Mouse (Mus musculus) macrophage (primary cell): ENCODE measurements around the gene Tomt. TPM values are rescaled to one million over a fixed set of nuclear protein-coding genes. Genes with fewer than 3 reads are reported as not detected.
"Not testable (repeated sequence)": the region's sequence is repeated elsewhere in the genome, so short reads cannot be mapped to it uniquely, and the experiment has no call there.

Source experiments
- H3K27ac ChIP-seq: fragments of 350-480 bp; formaldehyde crosslinking; 2 replicates; pipeline ENCODE4 v1.9.0; 2021
- H3K36me3 ChIP-seq: fragments of 350-480 bp; formaldehyde crosslinking; 2 replicates; pipeline ENCODE4 v1.9.0; 2021; ENCODE audit errors: inconsistent target
- H3K4me3 ChIP-seq: fragments of 350-480 bp; formaldehyde crosslinking; 2 replicates; pipeline ENCODE4 v1.9.0; 2021; ENCODE audit errors: inconsistent target
- H3K79me2 ChIP-seq: fragments of 350-480 bp; formaldehyde crosslinking; 2 replicates; pipeline ENCODE4 v1.9.0; 2021; ENCODE audit errors: inconsistent target
- WGBS: methylation state at CpG from one replicate; pipeline ENCODE4 v1.1.7; 2026; ENCODE audit warnings: inconsistent platforms; ENCODE audit not compliant: missing documents; 5-methylcytosine and 5-hydroxymethylcytosine counted together
- polyA plus RNA-seq: library from polyadenylated mRNA; stranded (reverse); fragments of 250-400 nt; gene quantifications from 3 replicates; pipeline ENCODE4 v1.2.4, GENCODE M21; 2018; ENCODE audit warnings: inconsistent platforms
- total RNA-seq, 78 experiments: library from RNA; depleted of rRNA; stranded (reverse); fragments of 250-400 nt; gene quantifications; 1 replicate in 9 of 78; 2 replicates in 24 of 78; 3 replicates in 43 of 78; 4 replicates in 2 of 78; pipeline ENCODE4 v1.2.4; 2018; ENCODE audit warnings: inconsistent platforms in 56 of 78

Tomt gene
- total RNA-seq (2018; cell fraction: chromatin; rRNA removed), result 1 to 10 TPM in 1 of 26 experiments, under 1 TPM in 24, not detected in 1; 0.23 to 1.0 (median 0.60) TPM
- total RNA-seq (2018; cell fraction: cytosol; rRNA removed), result under 1 TPM in 25 of 26 experiments, not detected in 1; 0.04 to 0.41 (median 0.15) TPM
- 1 to 10 TPM in 1 of 26 experiments, under 1 TPM in 24, not detected in 1; 0.22 to 1.1 (median 0.56) TPM for total RNA-seq (2018; cell fraction: nucleus; rRNA removed)
- 0.09 to 0.23 TPM (median 0.21 TPM) in 3 replicates for polyA plus RNA-seq

DNA sequence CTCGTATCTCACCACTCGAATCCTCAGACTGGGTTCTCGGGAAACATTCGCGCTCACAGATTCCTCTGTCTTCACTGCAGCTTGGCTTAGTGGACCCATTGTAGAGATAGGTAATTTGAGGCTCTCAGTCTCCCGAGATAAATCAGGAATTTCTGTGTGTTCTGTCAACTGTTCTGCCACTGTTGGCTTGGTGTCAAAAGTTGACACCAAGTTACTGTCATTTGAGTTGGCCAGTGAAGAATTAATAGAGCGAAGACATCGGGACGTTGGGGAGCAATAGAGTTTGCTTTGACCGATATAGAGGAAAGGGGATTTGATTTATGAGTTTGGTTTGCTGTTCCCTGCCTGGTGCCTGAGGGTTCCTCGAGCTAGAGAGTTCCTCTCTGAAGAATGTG is at the start of gene Tomt:
Gene Tomt (minus strand): TSS at position 73 of the 395 bp plus-strand sequence.
- Histone ChIP-seq H3K79me2 (peaks cover 53% of the 10 kb centered on the region), H3K27ac (peak within 1 kb of the TSS; percentile 99), H3K4me3 (peak within 1 kb of the TSS; percentile 81), H3K36me3 (peaks cover 15% of the 10 kb centered on the region)
- WGBS, result 0% methylated on average over 11 of the region's 11 CpGs

DNA sequence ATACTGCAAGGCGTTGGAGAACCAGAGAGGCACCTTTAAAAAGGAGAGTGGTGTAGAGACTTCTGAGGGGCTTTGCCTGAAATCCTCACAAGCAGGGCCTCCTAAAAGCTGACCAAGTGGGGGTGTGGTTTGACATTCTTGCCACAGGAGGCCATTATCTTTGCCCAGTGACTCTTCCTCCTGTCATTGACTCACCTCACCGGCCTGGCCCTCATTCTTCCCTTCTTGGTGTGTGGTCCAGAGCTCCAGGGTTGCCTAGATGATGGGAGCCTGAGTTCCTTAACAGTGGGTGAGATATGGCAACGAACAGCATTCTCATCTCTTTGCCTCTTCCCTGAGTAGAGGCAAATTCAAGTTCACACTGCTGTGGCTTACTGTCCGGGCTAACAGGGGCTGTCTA is 49.7 kb upstream of the Tomt start:
- H3K79me2 ChIP-seq, result peaks cover 97% of the 10 kb centered on the region
- 77% methylated on average over 4 of the region's 4 CpGs for WGBS
- no peaks in the 10 kb centered on the region for H3K36me3 ChIP-seq
- H3K4me3 ChIP-seq, result no peak overlapping the region
- H3K27ac ChIP-seq, result no peak overlapping the region

DNA sequence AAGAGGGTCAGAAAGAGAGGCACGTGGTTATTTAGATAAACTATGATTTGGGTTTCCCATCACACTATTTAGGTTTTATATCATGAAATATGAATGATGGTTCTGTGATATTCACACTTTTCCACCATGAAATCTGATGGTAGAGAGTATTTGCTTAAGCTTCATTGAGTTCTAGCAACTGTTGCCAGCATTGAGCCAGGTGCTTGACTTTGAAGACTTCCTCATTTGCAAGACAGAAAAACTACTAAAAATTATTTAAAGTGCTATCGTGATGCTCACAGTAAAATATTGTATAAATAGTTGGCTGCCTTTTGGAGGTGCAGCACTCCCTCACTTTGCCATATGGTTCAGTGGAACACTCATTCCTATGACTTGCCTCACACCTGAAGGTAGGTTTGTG is 49.1 kb upstream of the Tomt start:
- Histone ChIP-seq H3K79me2 (peaks cover 97% of the 10 kb centered on the region), H3K4me3 (no peak overlapping the region), H3K27ac (no peak overlapping the region), H3K36me3 (no peaks in the 10 kb centered on the region)
- 63% methylated on average over 2 of the region's 2 CpGs for WGBS

DNA sequence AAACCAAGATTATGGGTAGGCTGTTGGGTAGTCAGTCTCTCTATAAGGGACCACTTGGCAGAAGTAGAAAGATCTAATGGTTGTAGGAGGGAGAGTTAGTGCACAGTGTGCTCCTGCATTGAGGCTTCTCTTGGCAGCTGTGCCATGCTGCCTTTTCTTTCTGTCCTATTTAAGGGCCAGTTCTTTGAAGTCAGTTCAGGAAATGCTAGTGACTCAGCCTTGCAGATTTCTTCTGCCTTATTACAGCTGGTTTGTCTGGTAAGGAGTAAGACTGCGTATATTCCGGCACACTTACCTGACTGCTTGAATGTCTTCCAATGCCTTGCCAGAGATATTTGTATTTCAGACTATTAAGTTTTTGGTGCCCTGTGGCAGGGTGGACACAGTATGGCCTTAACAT is 48.0 kb upstream of the Tomt start:
- 69% methylated on average over 2 of the region's 2 CpGs for WGBS
- H3K27ac ChIP-seq, result no peak overlapping the region
- H3K36me3 ChIP-seq, result no peaks in the 10 kb centered on the region
- H3K79me2 ChIP-seq, result peaks cover 97% of the 10 kb centered on the region
- H3K4me3 ChIP-seq, result no peak overlapping the region

DNA sequence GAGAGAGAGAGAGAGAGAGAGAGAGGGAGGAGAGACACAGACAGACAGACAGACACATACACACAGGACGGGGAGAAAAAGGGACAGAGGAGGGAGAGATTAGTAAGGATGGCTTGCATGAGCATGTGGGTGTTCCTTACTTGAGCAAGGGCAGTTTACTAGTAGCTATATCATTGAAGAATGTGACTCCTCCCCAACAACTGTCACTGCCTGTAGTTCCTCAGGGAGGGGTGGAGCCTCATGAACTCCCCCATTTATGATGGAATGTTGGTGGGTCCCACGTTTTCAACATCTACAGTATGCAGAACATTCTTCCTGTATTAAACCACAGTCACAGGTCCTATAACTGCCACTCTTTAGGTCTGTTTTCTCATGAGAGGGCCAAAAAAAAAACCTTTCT is 45.9 kb upstream of the Tomt start:
- no peak overlapping the region for H3K4me3 ChIP-seq
- peaks cover 100% of the 10 kb centered on the region for H3K79me2 ChIP-seq
- whole genome bisulfite sequencing, result 33% methylated on average over 2 of the region's 2 CpGs
- no peaks in the 10 kb centered on the region for H3K36me3 ChIP-seq
- H3K27ac ChIP-seq, result no peak overlapping the region

DNA sequence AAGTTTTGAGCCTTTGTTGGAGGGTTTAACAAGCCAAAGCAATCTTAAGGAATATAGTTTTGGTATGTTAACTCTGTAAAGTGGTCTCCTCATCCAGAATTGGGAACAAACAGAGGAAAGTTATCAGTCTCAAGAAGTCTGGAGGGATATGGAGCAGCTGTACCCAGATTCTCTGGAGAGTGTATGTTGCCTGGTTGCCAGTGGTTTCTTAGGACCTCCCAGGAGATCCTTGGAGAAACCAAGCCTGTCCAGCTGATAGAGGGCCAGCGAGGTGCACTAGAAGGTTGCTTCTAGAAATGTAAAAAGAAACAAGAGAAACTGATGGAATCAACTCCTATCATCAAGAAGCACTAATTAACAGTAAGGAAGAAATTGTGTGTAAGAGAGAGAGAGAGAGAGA is 45.5 kb upstream of the Tomt start:
- 75% methylated on average over 1 of the region's 1 CpGs for WGBS
- Histone ChIP-seq H3K27ac (no peak overlapping the region), H3K4me3 (no peak overlapping the region), H3K36me3 (no peaks in the 10 kb centered on the region), H3K79me2 (peaks cover 100% of the 10 kb centered on the region)

DNA sequence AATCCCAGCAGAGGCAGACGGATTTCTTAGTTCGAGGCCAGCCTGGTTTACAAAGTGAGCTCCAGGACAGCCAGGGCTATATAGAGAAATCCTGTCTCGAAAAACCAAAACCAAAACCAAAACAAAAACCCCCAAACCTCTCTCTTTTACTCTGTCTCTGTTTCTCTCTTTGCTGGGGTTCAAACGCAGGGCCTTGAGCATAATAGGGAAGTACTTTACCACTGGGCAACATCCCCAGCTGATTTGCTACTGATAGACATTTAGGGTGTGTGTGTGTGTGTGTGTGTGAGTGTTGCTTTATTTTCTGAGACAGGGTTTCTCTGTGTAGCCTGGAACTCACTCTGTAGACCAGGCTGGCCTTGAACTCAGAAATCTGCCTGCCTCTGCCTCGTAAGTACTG is 42.8 kb upstream of the Tomt start:
- Histone ChIP-seq H3K79me2 (peaks cover 99% of the 10 kb centered on the region), H3K27ac (peak overlapping the region; percentile 12; the same call in 1 of the 2 replicates)
- not testable (repeated sequence) for H3K36me3 ChIP-seq, H3K4me3 ChIP-seq
- WGBS, result 45% methylated on average over 4 of the region's 5 CpGs

DNA sequence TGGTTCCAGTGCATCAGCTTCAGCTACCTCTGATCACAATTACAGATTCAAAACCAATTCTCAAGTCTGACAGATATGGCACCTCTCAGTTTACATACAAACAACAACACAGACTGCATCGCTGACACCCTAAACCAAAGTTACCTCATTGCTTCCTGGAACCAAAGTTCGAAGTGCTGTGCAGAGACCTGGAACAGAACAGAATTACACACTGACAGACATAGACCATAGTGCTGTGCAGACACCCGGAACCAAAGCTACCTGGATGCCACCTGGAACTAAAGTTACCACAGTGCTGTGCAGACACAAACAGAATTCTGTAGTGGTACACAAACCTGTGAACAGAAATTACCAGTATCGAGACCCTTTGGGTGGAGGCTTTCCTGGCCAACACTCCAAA is 33.6 kb upstream of the Tomt start:
- Histone ChIP-seq H3K79me2 (peaks cover 98% of the 10 kb centered on the region), H3K27ac (no peak overlapping the region), H3K4me3 (no peak overlapping the region), H3K36me3 (no peaks in the 10 kb centered on the region)
- WGBS, result 96% methylated on average over 4 of the region's 4 CpGs

DNA sequence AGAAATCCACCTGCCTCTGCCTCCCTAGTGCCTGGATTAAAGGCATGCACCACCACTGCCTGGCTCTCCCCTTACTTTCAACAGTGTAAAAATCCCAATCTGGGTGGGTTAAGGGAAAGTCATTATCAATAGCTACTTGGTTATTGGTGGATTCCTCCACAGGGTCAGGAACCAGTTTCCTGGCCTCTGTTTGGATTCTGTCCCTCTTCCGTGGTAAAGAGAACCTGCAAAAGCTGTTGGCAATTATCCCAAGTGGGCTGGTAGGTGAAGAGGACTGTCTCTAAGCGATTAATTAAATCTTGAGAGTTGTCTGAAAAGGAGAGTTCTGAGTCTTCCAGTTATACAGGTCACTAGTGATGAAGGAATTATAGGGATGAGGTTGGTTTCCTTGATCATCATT is 32.2 kb upstream of the Tomt start:
- Histone ChIP-seq H3K27ac (no peak overlapping the region), H3K4me3 (no peak overlapping the region), H3K36me3 (no peaks in the 10 kb centered on the region), H3K79me2 (peaks cover 96% of the 10 kb centered on the region)
- 92% methylated on average over 2 of the region's 2 CpGs for WGBS

DNA sequence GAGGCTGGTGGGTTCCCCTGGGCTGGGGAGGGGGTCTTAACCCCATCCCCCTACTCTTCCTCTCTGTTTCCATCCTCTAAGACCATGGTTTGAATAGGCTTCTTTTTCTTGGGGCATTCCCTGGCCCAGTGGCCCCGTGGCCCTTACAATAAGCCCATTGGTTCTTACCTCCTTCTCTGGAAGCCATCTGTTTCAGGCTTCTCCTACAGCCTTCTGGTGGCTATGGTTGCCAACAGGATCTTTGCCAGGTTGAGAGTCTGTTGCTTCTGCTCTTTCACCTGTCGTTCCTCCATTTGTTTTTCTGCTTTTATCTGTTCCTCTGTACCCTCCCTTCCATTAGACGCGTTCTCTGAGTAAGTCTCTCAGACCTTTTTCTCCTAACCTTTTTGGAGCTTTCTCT is 31.4 kb upstream of the Tomt start:
- H3K4me3 ChIP-seq, result no peak overlapping the region
- no peaks in the 10 kb centered on the region for H3K36me3 ChIP-seq
- H3K79me2 ChIP-seq, result peaks cover 96% of the 10 kb centered on the region
- WGBS, result 87% methylated on average over 4 of the region's 4 CpGs
- no peak overlapping the region for H3K27ac ChIP-seq

DNA sequence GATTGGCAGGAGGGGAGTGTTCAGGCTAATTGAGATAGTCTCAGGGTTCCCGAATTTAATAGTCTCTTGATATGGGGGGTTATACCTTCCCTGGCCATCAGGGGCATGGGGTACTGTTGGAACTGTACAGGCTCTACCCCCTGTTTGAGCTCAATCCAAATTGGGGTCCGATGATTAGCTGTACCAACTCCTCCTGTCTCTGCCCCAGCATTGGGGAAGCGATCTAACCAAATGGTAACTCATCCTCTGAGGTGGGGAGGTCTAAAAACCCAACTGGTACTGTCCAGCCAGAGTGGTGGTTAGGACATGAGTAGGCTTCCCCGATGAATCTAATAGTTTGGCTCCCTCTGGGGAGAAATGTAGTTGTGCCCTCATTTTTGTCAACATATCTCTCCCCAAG is 30.8 kb upstream of the Tomt start:
- no peak overlapping the region for H3K4me3 ChIP-seq
- no peak overlapping the region for H3K27ac ChIP-seq
- WGBS, result 98% methylated on average over 4 of the region's 4 CpGs
- H3K79me2 ChIP-seq, result peaks cover 95% of the 10 kb centered on the region
- H3K36me3 ChIP-seq, result no peaks in the 10 kb centered on the region

DNA sequence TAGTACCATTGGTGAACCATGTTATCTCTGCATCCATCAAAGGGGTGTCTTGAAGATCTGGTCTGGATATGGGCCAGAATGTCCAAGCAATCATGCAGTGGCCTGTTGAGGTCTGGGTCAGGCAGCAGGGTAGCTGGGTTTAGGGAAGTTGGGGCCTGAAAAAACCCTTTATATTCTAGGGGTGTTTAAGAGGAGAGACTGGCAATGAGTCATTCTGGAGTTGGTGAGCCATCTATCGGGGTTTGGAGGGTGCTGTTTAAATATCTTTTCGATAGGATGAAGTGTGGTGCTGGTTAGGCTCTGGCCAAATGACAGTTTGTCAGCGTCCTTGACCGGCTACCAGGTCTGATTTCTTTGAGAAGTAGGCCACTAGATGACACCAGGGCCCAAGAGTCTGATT is 29.8 kb upstream of the Tomt start:
- Histone ChIP-seq H3K27ac (peak overlapping the region; percentile 27), H3K4me3 (no peak overlapping the region), H3K36me3 (no peaks in the 10 kb centered on the region), H3K79me2 (peaks cover 85% of the 10 kb centered on the region)
- WGBS, result 52% methylated on average over 4 of the region's 4 CpGs

DNA sequence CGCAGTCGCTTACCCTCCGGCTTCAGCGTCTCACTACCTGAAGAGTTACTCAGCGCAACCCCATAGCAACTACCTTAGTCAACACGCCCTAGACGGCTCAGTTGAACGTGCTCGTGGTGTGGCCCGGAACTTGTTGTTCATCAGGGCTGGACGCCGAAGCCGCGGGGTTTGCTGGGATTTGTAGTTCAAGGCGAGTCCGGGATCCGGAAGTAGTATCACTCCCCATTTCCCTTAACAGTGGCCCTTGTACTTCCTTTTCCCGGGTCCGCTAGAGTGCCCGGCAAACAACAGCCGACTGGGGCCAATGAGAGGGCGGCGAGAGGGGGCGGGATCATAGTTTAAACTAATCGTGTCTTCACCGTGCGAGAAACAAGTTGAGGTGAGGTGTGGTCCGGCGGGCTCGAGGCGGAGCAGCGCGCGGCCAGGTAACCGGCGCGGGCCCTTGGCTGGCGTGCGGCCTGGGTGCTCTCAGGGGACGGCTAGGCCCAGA is 27.6 kb upstream of the Tomt start, which contains the start of the genes Lrrc51 and Numa1:
Gene Lrrc51 (minus strand): TSS at position 145 of the 490 bp plus-strand sequence.
Gene Numa1 (plus strand): TSS at position 361 of the 490 bp plus-strand sequence.
- H3K36me3 ChIP-seq, result no peaks in the 10 kb centered on the region
- H3K4me3 ChIP-seq, result peak within 1 kb of the TSS; percentile 88
- under 1% methylated on average over 39 of the region's 40 CpGs for WGBS
- peak within 1 kb of the TSS; percentile 63 for H3K27ac ChIP-seq
- H3K79me2 ChIP-seq, result peaks cover 63% of the 10 kb centered on the region

DNA sequence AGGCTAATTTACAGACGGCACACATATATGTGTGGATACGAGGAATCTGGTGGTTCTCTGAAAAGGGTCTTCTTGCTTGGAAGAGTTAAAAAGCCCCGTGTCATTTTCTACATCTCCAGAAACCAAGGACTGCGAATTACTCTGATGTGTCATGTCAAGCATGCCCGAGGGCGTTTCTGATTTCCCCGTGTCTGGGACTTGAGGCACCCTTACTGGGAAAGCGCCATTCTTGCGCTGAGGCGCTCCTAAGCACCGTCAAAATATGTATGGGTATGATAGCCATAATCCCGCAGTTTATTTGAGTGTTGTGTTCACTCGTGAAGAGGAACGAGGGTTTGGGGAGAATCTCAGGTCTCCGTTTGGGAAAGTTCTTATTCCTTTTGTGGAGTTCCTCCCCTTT is 27.1 kb upstream of the Tomt start:
- Histone ChIP-seq H3K36me3 (no peaks in the 10 kb centered on the region), H3K27ac (peak overlapping the region; percentile 63), H3K79me2 (peaks cover 58% of the 10 kb centered on the region), H3K4me3 (peak overlapping the region; percentile 88)
- WGBS, result 2% methylated on average over 14 of the region's 15 CpGs

DNA sequence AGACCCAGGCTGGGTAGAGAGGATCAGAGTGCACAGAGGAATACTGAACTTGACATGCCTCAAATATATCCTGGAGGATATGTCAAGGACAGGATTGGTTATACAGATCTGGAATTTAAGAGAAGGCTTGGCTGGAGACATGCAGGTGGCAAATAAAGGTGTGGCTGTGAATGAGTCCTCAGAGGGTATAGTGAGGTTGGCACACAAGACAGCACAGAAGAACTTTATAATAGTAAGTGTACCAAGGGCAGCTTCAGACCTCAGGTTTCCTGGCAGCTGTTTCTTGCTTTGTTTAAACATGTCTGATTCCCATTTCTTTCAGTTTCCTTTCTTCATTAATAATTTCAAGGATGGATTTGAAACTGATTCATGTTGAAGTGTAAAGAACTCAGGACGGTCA is 26.4 kb upstream of the Tomt start:
- Histone ChIP-seq H3K27ac (no peak overlapping the region), H3K79me2 (peaks cover 51% of the 10 kb centered on the region), H3K4me3 (peak overlapping the region; percentile 88; the same call in 1 of the 2 replicates), H3K36me3 (no peaks in the 10 kb centered on the region)
- 92% methylated on average over 1 of the region's 1 CpGs for WGBS
